Mouse (Mus musculus): ENCODE measurements around the gene St8sia1.

St8sia1 gene

DNA sequence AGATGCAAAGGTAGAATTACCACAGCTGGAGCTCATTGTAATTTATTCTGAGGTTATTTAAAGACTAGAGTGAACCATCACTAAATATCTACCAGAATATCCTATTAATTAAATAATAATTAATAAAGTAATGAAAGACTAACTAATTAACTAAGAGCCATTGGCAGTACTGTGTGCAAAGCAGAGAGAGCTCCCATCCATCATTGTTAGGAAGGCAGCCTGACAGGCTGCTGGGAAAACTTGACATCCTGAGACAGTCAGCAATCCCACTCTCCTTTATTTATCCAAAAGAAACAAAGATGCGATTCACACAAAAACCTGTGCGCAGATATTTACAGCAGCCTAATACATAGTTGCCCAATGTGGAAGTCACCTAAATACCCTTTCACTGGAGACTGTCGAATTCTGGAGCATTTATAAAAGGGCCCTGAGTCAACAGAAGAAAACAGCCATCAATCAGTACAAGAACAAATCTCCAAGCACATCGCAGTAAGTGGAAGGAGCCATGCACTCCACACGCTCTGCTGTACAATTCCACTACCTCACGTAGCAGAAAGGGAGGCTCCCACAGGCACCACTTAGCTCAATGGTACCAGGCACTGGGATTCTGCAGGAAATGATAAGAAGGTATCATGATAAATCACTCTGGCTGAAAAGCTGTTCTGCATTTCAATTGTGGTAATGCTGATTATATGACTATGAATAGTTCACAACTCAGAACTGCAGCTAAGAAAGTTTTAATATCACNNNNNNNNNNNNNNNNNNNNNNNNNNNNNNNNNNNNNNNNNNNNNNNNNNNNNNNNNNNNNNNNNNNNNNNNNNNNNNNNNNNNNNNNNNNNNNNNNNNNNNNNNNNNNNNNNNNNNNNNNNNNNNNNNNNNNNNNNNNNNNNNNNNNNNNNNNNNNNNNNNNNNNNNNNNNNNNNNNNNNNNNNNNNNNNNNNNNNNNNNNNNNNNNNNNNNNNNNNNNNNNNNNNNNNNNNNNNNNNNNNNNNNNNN lies 15.7 kb upstream of the St8sia1 start:
- CTCF ChIA-PET, result no interaction called here

DNA sequence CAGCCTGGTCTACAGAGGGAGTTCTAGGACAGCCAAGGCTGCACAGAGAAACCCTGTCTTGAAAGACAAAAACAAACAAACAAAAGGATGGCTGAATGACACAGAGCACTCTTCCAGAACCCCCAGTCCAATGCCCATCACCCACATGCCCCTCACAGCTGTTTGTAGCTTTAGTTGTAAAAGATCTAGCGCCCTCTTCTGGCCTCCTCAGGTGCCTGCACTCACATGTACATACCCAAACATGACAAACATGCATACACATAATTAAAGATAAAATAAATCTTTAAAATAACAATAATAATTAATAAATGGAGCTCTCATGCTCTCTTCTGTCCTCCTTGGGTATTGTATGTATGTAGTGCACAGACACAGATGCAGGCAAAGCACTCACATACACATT lies 13.0 kb upstream of the St8sia1 start:
- CTCF ChIA-PET, result no interaction called here

DNA sequence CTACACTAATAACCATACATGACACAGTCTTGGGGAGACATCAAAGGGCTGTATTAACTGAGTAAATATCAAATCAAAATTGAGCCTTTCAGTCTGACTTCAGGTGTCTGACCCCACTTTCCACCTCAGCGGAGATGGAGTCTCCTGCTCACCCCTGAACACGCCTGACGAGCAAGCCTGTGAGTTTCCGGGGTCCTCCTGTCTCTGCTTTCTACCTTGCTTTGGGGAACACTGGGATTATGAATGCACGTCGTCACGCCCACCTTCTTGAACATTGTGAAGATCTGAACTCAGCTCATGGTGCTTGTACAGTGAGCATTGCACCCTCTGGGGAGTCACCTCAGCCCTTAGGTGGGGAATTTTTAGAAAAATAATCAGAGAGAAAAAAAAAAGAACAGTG lies 9.0 kb upstream of the St8sia1 start:
- CTCF ChIA-PET, result interaction anchor here (0.8 kb wide), 1 partner anchor 106 kb away, joined by 7 read pairs; no protein-coding TSS in a partner anchor

DNA sequence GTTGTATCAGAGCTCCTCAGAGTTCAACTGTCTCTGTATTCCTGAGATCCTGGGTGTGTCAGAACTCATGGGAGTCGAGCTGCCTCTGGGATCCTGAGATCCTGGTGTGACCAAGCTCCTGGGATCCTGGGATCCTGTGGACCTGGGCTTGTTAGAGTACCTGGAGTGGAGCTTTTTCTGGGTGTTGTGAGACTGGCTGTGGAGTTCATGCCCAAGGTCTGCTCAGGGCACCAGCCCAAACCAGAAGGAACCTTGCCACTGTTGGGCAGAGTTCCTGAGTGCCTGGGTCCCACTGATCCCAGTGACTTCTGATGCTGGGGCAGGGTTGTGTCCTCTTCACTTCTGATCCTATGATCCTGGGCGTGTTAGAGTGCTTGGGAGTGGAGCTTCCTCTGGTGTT lies 8.0 kb upstream of the St8sia1 start:
- CTCF ChIA-PET, result no interaction called here

DNA sequence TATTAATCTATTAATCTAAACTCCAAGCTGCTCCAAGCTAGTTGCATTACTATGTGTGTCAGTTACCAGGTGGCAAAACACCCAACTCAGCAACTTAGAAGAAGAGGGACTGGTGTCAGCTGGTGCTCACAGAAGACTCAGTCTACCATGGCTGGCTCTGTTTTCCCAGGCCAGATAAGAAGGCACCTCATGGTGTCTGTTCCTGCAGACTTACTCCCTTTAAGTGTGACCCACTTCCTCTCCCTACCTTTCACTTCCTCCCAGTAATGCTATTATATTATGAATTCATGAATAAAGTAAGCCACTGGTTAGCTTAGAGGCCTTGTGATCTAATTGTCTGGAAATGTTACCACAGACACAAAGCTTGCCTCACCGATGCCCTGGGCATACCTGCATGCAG lies 3.2 kb upstream of the St8sia1 start:
- CTCF ChIA-PET, result no interaction called here

DNA sequence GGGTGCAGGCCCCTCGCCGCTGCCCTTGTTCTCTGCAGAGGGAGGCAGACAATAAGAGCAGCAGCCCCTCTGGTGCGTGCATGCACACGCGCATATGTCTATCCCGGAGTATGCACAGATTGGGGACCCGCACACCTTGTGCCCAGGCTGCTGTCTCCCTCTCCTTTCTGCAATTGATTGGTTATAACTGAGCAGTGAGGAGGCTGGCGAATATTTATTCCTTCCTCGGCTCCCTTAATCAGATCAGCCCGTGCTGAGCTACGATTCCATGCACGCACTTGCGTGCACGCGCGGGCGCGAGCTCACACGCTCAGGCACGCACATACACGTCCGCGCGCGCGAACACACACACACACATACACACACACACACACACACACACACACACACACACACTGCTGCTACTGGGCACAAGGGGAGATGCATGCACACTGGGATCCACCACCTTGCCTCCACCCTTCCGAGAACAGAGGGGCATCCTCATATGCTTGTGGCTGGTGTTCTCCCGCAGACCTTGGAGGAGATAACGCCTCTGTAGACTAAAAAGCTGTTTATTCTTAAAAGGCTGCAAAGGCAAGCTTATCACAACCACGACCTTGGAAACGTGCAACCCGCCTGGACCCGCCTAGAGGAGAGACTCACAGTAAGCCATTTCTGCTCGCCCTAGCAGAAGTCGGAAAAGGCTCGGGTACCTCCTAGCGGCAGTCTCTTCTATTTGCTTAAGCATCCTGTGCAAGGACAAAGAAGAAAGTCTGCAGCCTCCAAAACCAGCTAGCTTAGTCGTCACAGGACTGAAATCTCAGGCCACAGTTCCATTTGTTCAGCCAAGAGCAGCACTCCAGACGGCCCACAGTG lies 506 bp upstream of the St8sia1 start:
- CTCF ChIA-PET, result interaction anchor here (0.8 kb wide), 1 partner anchor 45 kb away, joined by 4 read pairs; no protein-coding TSS in a partner anchor

DNA sequence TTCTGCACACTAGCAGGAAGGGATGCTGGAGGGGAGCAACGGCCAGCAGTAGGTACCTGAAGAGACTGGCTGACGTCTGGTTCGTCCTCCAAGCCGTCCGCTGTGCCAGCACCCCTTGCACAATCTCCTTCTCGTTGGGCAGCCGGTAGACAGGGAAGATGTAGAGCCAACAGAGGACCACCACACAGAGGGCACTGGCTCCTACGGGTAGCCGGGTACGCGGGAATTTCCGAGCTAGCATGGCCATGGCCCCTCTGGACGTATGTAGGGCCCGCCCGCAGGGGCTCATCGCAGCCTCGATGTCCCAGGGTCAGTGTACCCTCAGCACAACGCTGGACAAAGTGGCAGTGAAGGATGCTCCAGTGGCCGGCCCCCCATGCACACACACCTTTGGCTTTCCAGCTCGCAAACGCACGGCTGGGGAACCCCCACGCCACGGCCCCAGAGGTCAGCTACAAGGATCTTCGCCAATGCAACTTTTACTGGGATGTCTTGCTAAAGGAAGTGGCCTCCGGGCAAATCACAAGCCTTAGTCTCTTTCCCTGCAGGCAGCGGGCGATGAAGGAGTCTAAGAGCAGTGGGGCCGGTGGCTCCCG lies 674 bp downstream of the St8sia1 start:
- CTCF ChIA-PET, result no interaction called here

DNA sequence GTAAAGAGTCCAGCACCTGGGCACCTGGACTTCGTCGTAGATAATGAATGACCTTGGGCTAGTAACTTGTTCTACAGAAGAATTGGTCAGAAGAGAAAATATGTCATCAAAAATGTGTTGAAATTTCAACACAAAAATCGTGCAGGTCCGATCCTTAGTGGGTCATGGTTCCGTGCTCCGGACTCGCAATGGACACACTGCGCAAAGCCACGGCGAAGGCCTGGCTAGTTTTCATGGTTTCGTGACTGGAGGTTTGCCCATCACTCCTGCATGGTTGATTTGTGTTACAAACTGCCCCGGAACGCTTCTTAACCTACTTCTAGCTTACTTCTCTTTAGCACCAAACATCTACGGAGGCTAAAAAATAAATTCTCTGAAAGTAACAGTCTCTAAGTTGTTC lies 1.4 kb downstream of the St8sia1 start:
- CTCF ChIA-PET, result no interaction called here

DNA sequence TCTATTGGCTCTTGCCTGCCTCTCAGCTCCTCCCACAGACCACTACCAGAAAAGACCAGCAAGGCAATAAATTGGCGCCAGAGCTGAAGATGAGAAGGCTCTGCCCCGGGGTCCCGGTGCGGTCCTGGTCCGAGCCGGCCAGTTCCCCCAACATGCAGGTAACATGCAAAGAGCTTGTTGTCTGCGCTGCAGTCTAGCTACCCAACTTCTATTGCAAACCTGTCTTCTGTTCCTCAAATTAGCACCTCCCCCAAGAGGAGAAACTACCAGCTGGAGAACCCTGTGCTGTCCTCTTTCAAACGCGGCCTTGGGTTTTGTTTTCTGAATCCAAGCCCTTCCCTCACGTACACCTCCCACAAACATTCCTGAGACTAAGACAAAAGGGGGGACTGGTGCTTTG lies 1.8 kb downstream of the St8sia1 start:
- CTCF ChIA-PET, result no interaction called here

DNA sequence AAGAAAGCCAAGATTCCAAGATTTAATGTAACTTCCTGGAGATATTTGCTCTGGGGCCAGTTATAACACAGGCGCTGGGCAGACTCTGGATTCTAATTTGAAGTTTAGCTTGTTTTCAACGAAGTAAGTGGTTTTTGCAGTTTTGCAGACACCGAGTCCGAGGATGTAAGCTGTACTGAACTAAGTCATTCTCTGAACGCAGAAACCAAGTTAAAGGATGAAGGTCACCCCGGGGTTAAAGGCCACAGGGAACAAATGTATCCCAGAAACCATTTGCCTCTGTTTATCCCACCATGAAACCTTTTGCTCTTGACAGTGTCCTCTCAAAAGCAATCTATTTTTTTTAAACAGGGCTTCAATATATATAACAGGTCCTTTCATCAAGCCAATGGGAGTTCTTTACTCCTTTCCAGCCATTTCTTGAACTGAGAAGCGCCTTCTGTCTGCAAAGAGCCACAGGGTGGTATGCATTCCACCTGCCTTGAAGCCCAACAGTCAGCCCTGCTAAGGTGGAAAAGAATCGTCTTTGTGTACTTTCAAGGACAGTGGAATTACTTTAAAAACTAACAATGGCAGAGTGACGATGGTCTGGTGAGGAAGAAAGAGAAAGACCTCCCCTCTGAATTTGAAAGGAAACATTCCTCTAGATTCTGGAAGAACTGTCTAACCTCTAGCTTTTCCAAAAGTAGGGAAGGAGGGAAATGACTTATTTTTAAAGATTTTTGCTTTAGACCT lies 2.4 kb downstream of the St8sia1 start:
- CTCF ChIA-PET, result no interaction called here

DNA sequence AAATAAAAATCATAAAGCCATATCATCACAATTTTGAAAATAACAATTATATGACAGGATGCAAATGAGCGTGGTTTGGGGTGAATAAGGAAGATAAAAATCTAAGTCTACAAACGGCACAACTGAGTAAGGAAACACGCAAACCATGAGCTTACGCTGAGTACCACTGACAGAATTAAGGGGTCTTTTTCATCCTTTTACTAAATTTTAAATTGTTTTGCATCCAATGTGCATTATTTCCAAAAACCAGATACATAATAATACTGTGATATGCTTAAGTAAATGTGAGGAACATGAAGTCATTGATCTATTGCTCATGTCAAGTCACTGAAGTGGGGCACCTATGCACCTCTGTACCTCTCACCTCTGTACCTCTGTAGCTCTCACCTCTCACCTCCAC lies 7.7 kb downstream of the St8sia1 start:
- CTCF ChIA-PET, result no interaction called here

DNA sequence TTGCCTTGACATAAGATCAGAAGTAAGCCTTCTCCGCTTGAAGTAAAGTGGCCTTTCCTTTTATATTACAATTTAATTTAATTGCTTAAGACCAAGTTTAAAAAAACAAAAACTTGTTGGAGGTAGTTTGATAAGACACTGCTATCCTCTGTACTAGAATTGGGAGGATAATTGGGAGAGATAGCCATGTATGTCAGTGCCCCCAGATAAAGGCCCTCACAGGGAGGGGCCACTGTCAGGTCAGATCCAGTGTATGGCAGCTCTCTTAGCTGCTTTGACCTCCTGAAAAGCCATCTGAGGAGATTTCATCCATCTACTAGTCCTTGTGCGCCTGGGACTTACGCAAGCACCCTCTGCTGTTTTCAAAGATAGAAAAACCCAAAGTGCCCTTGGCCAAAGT lies 9.0 kb downstream of the St8sia1 start:
- CTCF ChIA-PET, result no interaction called here

DNA sequence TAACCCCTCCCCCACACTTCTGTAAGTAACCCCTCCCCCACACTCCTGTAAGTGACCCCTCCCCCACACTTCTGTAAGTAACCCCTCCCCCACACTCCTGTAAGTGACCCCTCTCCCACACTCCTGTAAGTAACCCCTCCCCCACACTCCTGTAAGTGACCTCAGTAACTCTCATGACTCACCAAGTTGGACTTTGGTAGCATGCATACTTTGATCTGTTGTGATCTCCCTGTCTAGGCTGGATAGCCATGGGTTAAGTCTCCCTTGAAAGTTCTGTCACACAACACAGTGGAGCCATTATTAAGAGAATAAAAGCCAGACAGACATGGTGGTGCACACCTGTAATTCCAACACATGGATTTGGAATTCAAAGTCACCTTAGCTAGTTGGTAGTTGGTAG lies 11.1 kb downstream of the St8sia1 start:
- CTCF ChIA-PET, result interaction anchor here (0.6 kb wide), 1 partner anchor 194 kb away, joined by 3 read pairs; no protein-coding TSS in a partner anchor

DNA sequence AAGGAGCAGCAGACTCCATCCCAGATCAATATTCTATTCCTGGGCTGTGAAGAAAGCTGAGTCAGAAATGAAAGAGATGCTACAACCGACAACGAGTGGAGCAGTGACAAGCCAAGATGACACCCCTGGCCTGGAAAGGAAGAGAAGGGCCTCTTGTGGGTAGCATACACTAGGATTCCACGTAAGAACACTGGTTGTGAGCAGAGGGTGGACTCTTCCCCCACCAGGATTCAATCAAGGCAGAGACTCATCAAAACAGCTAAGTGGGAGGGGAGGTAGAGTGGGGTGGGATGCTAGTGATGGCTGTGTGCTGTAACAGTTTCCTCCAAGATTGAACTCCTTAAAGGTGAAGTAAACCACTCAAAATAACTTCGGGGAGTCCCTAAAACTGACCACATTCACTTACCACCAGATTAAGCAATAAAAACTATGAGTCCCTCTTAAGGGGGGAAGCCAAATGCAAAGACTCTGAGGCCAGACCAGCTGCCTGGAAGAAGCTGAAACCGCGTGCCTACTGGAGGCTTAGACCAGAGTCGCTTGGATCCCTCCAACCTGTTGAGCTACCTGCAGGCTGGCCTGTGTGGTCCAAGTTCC lies 11.8 kb downstream of the St8sia1 start:
- CTCF ChIA-PET, result interaction anchor here (0.6 kb wide), 1 partner anchor 193 kb away, joined by 3 read pairs; no protein-coding TSS in a partner anchor

DNA sequence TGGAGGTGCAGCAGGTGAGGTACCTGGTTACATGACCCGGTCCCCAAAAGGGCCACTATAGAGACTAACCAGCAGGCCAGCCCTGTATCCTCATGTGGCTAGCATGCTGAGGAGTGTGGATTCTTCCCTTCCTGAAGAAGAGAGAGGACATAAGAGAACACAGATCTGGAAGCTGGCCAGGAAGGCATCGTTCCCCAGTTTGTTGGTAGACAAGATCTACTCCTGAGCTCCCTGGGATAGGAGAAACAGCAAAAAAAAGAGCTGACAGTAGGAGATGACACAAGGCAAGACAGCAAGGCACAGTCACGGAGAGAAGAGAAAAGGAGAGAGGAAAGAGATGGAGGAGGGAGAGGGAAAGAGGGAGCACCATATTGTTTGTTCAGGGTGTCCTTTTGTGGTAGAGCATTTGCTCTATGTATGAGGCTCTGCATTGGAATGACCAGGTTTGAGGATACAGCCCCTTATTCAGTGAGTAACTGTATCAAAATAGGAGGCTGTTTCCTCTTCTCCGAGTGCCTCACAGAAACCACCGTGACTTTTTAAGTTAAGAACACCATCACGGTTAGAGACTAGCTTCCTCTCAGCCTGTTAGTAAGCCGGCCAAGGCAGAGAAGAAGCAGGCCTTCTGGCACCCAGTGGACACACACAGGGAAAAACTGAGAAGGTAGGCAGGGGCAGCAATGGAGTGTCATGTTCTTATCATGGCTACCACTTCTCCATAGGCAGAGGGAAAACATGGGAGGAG lies 12.5 kb downstream of the St8sia1 start:
- CTCF ChIA-PET, result no interaction called here

DNA sequence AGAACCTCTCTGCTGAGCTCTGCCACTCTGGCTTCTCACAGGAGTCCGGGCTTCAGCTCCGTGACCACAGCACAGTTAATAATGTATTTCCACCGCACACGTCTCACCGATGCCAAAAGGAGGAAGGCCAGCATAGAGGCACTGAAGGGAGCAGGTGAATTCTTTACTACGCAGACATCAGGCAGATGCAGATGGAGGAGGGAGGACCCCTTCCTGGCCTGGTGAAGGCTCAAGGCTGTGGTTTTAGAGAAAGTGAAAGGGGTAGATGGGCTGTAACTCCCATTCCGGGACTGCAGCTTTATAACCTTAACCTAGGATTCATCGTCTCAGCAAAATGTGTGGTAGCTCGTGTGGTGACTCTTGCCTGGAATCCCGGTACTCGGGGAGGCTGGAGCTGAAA lies 13.9 kb downstream of the St8sia1 start:
- CTCF ChIA-PET, result no interaction called here

DNA sequence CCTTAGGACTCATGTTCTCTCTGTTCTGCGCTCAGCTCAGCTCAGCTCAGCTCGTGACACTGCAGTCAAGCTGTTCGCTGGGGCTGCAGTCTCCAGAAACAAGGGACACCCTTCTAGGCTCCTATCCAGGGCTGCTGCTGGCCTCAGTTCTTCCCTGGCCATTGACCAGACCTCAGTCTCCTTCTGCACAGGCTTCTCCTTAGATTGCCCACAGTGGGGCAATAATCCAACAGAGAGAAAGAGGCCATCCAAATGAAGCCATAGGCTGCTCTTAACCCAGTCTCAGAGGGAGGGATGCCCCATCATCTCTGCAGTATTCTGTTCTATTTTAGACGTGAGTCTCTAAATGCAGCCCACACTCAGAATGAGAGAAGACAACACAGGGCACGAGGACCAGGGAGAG lies 15.3 kb downstream of the St8sia1 start:
- CTCF ChIA-PET, result no interaction called here

DNA sequence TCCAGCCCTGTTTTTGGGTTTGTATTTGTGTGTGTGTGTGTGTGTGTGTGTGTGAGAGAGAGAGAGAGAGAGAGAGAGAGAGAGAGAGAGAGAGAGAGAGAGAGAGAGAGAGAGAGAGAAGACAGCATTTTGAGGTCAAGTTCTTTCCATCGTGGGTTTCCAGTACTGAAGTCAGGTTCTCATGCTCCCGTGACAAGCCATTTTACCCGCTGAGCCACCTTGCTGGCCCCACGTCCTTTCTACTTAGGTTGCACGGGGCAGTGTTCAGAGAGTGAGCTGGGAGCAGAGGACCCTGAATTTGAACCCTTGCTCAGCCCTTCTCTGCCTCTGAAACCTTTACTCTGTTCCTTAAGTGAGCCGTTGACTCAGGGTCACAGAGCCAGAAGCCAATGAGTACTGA lies 17.2 kb downstream of the St8sia1 start:
- CTCF ChIA-PET, result interaction anchor here (0.6 kb wide), 1 partner anchor 149 kb away, joined by 3 read pairs; no protein-coding TSS in a partner anchor

DNA sequence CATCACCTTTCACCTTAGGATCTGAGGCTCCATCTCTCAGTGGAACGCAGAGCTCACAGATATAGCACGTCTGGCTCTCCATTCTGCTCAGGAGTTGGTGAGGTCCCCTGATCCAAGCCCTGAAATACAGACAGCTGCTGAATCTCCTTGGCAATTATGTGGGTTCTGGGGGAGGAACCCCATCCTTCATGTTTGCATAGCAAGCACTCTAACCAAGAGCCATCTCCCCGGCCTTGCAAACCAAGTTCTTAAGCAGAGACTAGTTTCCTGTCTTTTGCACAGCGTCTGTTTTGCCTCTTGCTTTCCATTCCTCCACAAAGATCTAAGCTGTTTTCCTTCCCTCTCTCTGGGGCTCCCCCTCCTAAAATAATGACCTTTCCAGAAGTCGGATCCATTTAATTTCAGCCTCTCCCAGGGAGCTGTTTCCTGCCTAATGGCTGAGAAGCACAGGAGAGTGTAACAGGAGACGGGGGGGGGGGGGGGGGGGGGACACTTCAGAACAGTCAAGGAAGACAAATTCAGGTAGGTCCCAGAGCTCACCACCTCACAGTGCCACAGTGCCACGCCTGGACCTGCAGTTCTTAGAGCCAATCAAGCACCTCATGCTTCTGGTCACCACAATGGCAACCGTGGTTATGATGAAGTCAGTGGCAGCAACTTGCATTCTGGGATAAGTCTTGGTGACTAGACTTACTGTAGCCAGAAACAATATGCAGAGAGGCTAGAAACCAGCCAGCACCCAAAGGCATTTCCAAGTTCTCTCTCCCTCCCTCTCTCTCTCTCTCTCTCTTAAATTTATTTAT lies 18.0 kb downstream of the St8sia1 start:
- CTCF ChIA-PET, result no interaction called here

DNA sequence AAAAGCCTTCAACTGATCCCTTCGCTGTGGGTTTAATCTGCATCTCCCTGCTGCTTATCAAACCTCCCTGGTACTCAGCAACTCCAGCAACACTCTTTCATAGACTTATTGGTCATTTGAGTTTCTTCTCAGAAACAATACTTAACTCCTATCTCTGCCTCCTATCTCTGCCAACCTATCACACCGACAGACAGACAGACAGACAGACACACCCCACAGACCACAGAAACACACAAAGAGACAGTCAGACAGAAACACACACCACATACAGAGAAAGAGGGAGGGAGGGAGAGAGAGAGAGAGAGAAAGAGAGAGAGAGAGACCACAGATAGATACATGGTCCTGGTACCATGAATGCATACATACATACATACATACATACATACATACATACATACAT lies 18.8 kb downstream of the St8sia1 start:
- CTCF ChIA-PET, result no interaction called here

Data from spleen, embryonic (tissue).